Mouse (Mus musculus): Measurements from ENCODE around the gene Smarcd1. TPM values are rescaled to one million over a fixed set of nuclear protein-coding genes. Genes with fewer than 3 reads are reported as not detected.
A peak's percentile ranks its signal among the peaks of the same experiment; 100 is the strongest.

The Smarcd1 gene
- total RNA-seq, 2 experiments from 2014 or later, result 5.5 to 6.1 TPM

DNA sequence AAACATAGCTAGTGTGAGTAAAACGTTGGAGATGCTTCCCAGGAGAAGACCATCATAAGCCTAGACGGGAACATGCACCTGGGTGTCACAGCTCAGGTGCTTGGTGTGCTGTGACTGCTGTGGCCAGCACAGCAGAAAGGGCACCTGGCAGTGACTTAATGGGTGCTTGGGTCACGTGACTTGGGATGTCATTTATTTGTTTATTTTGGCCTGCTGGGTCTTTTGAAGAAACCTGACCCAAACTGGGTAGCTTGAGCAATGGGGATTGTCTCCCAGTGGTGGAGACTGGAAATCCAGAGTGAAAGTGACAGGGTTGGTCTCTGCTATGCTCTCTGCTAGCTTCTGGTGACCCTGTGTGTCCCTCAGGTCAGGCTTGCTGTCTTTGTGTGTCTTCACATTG lies 9.6 kb downstream of the Smarcd1 start:
- DNase-seq, result no peak
- intact Hi-C loops (cut with DNase I), result no loop called here

DNA sequence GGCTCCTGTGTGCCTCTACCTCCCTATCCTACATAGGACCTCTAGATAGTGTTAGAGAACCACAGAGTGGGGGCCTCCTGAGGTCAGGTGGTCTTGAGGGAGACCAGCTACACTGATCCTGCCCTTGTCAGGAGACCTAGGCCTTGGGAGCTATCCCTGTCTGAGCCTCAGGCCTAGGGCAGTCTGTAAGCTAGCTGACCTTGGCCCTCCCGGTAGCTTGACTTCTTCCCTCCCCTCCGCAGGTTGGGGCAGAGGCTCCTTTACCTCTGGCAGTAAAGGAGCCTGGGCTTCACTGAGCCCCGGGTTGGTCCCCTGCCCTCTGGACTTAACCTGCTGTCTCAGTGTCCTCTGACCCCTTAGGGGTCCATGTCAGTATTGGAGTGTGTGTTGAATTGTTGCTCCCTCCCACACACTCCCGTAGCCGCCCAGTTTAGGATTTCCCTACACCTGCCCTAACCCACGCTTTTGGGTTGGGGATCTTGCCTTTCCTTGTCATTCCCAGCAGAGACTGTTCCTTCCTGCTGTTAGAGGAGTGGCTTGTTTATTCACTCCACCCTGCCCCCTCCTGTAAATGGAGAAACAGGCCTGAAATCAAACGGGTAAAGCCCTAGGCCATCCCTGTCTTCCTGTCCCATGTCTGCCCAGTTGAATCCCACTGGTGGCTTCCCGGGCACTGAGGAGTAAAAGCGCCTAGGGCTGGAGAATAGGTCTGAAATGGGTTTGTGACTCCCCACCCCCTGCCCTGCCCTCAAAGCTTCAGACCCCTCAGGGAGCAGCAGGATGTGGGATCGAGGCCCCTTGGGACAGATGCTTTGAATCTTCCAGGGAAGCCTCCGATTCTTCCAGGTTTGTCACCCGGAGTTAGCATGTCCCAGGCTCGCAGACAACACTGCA lies 11.0 kb downstream of the Smarcd1 start:
- intact Hi-C loops (cut with DNase I), result no loop called here
- DNase-seq, result no peak

DNA sequence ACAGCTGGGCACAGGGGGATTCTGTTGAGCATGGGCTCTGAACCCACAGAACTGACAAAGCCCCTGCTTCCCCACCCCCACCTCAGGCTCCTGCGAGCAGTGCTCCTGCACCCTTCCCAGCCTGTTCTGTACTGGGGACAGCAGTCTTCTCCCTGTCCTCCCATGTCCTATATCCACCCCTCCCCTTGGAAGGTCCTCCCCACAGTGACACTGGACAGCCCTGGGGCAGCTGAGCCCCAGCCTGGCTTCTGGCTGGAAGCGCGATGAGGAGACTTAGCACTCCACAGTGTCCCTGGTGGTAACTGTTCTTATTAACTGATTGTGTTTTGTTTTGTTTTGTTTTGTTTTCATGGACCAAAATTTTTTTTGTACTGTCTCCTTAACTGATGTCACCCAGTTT lies 11.6 kb downstream of the Smarcd1 start:
- DNase-seq, result no peak
- intact Hi-C loops (cut with DNase I), result no loop called here

DNA sequence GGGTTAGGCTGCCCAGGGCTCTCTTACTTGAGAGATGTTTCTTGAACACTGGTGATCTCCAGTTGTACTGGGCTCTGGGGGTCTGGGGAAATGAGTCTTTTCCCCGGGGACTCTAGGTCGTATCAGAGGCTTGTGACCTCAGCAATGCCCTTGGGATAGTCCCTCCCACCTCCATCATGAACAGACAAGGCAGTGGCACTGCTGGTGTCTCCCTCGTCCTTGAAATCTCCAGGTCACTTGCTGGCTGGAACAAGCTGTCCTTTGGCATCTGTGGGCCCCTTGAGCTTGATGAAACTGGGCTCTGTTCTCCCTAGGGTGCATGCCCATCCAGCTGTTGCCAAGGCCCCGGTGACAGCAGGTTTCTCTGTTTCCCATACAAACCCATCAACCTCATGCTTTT lies 12.3 kb downstream of the Smarcd1 start:
- no peak for DNase-seq
- intact Hi-C loops (cut with DNase I), result no loop called here

DNA sequence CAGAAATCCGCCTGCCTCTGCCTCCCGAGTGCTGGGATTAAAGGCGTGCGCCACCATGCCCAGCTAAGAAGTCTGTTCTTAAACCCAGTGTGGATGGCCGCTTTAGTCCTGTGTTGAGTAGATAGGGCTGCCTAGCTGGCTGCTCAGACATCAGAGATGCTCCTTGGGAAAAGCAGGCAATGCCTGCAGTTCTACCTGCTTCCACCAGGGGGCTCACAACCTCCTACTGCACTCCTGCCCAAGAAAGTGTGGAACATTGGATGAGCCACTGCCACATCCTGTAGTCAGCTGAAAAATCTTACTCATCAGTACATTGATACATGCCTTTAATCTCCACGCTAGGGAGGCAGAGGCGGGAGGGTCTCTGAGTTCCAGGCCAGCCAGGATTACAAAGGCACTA lies 12.9 kb downstream of the Smarcd1 start:
- DNase-seq, result peak; percentile 70 to 74

DNA sequence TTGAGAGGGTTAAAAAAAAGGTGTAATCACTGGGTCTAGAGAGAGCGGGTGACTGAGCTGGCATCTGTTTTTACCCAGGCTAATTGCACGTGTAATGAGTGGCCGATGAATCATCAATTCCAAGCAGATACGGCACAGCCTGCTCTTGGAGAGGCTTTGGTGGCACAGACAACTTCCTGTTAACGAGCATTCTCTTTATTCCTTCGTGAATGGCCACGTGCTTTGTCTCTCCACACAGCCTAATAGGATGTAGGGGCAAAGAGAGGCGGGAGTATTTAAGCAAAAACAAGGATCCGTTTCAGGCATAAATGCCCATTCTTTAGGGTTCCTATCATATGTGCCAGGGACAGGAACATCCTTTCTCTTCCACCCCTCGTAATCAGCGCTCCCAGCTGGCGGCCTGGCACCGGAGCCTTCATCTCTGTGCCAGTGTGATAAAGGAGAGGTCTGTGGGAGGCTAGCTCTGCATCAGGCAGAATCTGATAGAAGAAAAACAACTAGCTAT lies 13.5 kb downstream of the Smarcd1 start:
- intact Hi-C loops (cut with DNase I), result loop anchor here (1.0 to 5.0 kb wide), 2 partner anchors 63 to 187 kb away; no protein-coding TSS in a partner anchor
- DNase-seq, result no peak

More for the DNA sequence above, 12.9 kb downstream of the Smarcd1 start:
- intact Hi-C loops (cut with DNase I), result loop anchor here (1.0 to 5.0 kb wide), 2 partner anchors 63 to 187 kb away; no protein-coding TSS in a partner anchor

DNA sequence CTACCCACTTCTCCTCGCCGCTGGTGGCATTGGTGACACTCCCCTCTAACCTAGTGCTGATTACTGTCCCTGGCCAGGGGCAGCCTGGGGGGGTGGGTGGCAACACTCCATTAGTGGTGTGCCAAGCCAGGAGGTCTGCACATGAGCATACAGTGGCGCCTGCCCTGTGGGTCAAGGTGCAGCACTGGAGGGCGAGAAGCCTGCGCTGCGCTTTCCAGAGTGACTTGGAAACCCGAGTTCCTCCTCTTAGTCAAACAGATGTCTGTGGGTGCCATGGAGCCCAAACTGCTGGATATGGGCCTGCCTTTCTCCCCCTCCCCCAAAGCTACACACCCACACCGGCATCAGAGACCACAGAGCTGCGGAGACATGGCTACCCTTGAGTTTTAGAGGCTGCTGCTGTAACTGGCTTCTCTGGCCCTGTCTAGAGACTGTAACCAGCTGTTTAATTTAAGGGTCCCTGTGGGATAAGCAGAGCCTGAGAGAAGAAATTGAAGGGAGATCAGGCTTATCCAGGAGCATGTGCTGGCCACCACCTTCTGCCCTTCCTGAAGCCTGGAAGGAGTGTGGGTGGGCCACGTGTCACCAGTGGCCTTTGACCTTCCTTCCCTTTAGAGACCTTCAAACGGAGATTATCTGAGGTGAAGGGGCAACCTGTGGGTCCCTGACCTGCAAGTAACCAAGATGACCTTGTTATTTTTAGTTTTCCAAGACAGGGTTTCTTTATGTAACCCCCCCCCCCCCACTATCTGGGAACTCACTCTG lies 14.2 kb downstream of the Smarcd1 start:
- intact Hi-C loops (cut with DNase I), result loop anchor here (1.0 to 5.0 kb wide), 2 partner anchors 62 to 186 kb away; no protein-coding TSS in a partner anchor
- DNase-seq, result no peak

DNA sequence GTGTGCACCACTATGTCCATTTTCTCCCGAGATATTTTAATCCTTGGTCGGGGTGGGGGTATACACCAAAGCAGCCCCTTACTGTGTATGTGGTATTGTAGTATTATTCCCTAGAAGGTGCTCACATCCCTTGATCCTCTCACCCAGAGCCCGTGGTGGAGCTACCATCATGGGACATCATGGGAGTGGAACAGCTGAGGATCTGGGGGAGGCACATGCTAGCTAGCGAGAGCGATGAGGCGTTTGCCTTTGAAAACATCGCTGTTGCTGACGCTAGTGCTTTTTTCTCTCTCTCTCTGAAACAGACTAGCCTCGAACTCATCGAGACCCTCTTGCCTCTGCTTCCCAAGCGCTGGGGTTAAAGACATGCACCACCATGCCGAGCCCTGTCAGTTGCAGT lies 14.9 kb downstream of the Smarcd1 start:
- intact Hi-C loops (cut with DNase I), result loop anchor here (5.0 kb wide), 1 partner anchor 185 kb away; no protein-coding TSS in a partner anchor
- no peak for DNase-seq

DNA sequence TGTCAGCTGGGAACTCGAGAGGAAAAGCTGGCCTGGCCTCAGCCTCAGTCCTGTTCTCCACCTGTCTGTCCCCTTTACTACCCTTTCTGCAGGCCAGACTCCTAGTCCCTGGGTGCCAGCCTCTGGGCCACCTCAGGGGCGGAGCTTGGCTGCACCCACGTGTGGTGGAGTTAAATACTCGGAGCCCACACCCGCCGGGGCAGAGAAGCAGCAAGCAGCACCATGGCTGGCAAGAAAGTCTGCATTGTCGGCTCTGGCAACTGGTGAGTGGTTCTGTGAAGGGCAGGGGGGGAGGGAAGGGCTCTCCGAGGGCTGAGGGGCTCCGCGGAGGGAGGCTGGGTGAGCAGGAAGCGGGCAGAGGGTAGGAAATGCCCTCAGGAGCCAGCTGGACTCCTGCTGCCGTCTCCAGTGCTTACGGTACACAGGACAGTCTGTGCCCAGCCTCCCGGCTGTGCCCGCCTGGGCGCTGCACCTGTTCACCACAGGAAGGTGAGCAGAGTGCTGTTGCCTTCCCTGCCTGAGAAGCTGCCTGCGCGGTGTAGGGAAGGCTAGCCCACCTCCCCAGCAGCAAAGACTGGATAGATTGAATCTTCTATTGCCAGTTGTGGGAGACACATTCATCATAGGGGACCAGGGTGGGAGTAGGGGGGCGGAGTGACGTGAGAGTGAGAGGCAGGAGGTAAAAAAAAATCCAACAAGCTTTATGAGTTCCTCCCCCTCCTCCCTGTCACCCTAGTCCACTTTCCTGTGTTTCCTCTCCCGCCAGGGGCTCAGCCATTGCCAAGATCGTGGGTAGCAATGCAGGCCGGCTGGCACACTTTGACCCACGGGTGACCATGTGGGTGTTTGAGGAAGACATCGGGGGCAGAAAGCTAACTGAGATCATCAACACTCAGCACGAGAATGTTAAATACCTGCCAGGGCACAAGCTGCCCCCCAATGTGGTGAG lies 15.7 kb downstream of the Smarcd1 start, which contains the start of gene Gpd1:
Gene Gpd1 (plus strand): TSS at position 130 of the 949 bp plus-strand sequence.
- DNase-seq, result peak; percentile 61 to 64
- intact Hi-C loops (cut with DNase I), result loop anchor here (5.0 kb wide), 1 partner anchor 185 kb away; no protein-coding TSS in a partner anchor

DNA sequence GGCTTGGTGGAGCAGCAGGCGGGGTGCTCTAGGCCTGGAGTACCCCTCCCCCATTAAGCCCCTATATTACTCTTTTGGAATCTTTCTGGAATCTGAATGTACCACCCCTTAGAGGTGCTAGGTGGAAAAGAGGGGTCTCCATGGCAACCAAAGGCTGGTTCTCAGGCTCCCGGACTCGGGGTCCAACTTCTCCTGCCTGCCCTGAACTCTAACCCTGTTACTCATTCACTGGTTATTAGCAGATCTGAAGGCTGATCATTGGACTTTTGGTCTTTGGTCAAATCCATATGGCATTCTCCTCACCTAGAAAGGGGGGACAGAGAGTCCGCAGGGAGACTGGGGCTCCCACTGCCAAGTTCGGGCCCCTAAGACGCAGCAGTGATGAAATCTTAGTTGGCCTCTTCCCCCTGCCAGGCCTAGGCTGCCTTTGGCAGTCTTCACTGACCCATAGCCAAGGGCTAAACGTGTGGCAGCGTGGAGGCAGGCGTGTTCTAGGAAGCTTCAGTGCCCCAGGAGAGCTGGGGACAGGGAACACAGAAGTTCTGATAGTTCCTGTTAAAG lies 16.6 kb downstream of the Smarcd1 start:
- peak; percentile 50 to 58 for DNase-seq
- intact Hi-C loops (cut with DNase I), result loop anchor here (5.0 kb wide), 1 partner anchor 184 kb away; no protein-coding TSS in a partner anchor

DNA sequence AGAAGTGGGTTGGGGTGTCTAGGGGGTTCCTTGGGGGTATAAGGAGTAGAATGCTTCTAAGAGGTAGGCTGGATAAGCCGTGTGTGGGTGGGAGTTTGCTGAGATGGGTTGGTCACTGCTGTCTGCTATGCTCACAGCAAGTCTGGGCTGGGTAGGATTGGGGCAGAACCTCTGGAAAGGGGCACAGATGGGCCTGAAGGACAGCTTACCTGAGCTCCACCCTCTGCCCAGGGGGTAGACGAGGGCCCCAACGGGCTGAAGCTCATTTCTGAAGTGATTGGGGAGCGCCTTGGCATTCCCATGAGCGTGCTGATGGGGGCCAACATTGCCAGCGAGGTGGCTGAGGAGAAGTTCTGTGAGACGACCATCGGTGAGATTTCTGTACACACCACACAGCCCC lies 17.9 kb downstream of the Smarcd1 start:
- intact Hi-C loops (cut with DNase I), result loop anchor here (5.0 kb wide), 1 partner anchor 182 kb away; no protein-coding TSS in a partner anchor
- no peak for DNase-seq

DNA sequence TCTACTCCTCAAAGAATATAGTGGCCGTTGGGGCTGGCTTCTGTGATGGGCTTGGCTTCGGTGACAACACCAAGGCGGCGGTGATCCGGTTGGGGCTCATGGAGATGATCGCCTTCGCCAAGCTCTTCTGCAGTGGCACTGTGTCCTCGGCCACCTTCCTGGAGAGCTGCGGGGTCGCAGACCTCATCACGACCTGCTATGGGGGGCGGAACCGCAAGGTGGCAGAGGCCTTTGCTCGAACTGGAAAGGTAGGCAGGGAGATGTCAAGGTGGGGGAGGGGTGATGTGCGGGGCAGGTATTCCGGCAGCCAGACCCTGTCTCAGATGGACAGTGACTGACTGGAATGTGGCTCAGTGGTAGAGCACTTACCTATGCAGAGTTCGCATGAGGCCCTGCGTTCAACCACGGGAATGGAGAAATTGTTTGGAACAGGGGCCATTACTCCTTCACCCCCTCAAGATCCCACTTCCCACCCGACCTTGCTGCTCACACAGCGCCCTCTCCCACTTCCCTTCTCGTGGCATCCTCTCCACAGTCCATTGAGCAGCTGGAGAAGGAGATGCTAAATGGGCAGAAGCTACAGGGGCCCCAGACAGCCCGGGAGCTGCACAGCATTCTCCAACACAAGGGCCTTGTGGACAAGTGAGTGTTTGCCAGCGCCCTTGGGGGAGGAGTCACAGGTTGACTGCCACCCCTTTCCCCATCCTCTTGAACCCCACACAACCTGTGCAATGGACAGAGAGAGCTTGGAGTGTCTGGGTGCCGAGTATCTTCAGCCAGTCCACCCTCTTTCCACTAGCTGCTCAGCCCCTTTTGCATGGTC lies 20.2 kb downstream of the Smarcd1 start:
- intact Hi-C loops (cut with DNase I), result no loop called here
- DNase-seq, result no peak

DNA sequence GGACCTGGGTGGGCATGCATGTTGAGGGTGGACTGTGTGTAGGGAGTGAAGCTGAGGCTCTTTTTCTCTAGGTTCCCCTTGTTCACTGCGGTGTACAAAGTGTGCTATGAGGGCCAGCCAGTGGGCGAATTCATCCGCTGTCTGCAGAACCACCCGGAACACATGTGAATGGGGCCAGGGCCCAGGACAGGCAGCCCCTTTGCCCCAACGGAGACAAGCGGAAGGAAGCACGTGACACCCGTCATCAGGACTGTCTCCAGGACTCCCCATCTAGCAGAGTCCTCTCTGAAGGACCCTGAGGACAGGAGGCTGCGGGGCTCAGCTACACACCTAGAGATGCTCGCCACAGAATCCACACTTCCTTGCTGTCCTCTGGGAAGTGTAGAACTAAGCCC lies 21.2 kb downstream of the Smarcd1 start:
- DNase-seq, result peak in 1 of 2 experiments; percentile 25
- intact Hi-C loops (cut with DNase I), result no loop called here

DNA sequence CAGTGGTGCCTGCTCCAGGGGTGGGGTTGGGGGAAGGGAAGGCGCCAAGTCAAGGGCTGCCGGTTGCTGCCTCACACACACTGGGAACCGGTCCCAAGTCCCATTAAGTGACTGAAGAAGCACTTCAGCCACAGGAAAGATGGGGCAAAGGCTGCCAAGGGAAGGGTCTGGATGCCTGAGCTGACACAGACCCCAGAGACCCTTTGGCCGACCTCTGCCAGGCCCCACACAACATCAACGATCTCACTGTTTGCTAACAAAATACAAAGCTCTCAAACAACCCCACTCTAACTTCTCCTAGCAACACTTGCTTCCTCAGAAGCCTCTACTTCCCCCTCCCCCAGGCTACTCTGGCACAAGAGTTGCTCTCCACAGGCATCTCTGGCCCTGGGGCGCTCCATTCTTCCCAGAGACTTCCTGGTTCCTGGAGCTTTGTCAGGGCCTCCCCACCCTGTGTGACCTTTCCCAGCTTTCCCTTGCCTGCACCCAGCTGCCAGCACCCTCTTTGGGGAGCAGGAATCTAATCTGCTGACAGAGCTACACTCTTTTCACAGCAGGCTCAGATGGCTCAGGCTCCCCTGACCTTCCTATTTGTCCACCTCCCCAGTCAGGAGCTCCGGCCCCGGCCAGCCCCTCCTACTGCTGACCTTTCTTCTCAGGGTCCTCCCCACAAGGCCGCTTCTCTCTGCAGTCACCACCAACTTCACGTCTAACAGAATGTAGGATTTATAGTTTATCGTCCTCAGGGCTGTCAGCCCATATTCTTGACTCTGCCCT lies 21.8 kb downstream of the Smarcd1 start:
- DNase-seq, result peak; percentile 64 to 67
- intact Hi-C loops (cut with DNase I), result no loop called here

DNA sequence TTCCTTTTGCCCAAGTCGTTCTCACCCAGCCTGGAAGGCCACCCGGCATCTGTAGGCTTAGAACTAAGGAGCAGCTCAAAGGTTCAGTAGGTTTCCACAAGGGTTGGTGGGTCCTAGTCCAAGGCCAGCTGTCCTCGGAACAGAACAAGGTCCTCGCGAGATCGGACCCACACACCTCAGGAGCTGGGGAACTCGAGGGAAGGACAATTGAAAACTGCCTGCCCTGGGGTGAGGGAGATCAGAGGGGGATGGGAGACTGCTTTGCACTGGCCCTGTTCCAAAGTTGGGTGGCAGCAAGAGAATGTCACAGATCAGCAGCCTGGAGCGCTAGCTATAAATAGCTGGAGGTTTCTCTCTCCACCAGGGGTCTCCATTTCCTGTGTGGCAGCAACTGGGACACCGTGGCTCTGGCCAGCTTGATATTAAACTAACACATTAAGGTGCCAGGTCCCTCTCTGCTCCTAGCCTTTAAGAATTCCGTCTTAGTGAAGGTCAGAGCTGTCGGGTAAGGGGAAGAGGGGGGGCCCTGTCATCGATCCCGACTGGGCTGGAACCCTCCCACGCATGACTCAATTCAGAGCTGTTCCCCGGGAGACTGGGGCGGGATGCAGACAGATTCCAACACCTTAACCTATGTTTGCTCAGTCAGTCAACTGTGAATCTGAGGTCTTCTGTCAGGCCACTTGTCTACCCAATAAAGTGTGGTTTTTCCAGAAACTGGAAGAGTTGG lies 22.5 kb downstream of the Smarcd1 start:
- intact Hi-C loops (cut with DNase I), result loop anchor here (5.0 kb wide), 1 partner anchor 183 kb away; no protein-coding TSS in a partner anchor

DNA sequence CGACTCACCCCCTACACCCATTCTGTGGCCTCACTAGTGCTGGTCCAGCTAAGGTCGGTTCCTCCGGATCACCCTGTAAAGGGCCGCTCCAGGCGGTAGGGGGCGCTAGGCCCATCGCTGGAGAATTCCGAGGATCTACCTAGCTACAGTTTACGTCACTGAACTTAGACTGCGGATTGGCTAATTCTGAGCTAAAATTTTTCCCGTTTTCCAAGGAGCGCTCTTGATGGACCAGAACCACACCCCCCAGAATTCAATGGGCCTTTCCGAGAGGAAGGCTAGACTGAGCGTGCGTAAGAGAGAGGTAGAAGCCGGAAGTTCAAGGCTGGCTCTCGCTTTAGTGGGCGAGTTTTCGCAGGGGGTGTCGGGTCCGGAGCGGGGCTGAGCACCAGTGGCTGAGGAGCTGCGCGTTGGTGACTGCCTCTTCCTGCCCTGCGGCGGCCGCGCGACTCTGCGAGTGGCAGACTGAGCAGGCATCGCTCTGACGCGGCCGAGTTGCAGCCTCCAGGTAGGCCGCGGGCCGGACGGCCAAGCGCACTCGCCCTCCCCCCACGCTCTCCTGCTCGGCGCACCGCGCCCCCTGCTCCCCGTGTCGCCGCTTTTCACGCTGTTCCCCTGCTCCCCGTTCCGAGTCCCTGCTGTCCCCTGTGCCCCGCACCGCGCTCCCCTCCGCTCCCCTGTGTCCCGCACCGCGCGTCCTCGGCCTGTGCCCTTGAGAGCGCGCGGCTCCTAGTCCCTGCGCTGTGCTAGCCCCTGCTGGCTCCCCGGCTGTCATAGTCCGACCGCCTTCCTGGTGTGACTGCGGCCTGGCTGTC lies 23.6 kb downstream of the Smarcd1 start, which contains the start of gene Cox14:
Gene Cox14 (plus strand): TSS at position 278 of the 815 bp plus-strand sequence.
- DNase-seq, result peak; percentile 91 to 94
- intact Hi-C loops (cut with DNase I), result loop anchor here (5.0 kb wide), 1 partner anchor 182 kb away; no protein-coding TSS in a partner anchor

More for the DNA sequence above, 22.5 kb downstream of the Smarcd1 start:
- DNase-seq, result peak; percentile 65 to 66

Data from gastrocnemius, postnatal 36 days (tissue).